Mouse (Mus musculus): ENCODE results near the gene Stx1a. TPM values are rescaled to one million over a fixed set of nuclear protein-coding genes. Genes with fewer than 3 reads are reported as not detected.

Gene Stx1a
- total RNA-seq, 4 experiments from 2014 or later = 0.88 to 2.4 (median 1.2) TPM

DNA sequence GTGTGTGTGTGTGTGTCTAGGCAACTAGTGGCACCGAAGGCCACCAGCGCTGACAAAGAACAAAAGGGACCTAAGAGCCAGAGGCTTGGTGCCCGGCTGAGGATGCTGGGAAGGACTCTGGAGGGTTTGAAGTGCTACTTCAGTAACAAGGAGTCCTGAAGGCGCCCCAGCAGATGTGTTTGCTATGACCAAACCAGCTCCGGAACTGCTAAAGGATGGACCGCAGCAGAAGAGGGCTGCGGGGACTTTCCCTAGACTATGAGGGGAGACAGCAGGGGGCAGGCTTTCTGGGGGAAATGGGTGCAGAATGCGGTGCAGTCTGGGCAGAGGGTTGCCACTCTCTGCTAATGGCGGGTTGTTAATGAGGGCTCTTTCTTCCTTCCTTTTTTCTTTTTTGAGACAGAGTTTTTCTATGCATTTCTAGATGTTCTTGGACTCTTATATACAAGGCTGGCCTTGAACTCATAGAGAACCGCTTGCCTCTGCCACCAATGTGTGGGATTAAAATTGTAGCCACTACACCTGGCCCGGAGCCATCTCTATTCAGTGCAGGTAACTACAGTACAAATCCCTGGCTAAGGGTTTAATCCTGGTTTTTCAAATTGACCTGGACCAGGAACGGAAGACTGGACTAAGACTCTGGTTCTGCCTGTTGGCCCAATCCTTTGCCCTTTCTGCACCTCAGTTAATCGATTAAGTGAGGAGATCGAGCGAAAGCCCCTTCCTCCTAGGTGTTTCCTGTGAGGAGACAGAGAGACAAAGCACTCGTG, 15.3 kb upstream of the Stx1a start:
- no peak for DNase-seq (ENCODE audit: low spot score)

DNA sequence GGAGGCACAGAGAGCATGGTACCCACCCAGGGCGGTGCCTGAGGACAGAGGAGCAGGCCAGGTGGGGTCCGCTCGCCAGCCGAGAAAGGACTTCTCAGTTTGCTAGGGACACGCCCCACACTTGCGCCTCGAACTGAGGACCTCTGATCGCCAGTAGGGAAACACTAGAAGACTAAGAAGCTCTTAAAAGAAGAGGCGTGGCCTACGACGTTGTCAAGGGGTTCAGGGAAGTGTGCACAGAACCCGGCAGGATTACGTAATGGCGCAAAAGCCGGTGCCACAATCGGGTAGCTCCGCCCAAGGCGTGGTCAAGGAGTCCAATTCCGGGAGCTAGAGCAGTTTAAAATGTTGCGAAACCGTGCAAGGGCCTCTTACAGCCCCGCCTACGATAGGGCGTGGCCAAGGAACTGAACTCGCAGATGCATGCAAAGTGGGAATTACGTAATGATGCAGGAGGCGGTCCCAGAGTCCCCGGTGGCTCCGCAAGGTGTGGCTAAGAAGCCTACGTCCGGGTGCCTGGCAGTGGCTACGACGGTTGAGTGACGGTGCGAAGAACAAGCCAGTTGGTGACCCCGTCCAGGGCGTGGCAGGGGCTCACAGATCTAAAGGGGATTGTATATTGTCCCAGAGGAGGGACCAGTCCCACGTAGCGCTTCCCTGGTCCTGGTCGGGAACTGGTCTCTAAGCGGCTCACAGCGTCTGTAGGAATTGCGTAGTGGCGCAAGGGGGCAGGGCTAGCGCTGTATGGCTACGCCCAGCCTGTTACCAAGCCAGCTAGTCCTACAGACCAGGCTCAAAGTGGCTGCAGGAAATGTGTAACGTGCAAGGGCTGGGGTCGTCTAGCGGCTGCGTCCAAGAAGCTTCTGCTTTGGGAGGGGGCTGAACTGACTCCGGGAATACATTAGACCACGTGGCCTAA, 14.4 kb upstream of the Stx1a start, which contains the start of gene Abhd11:
Abhd11 (plus strand) TSS at position 482 of the 919 bp plus-strand sequence.
- DNase-seq (ENCODE audit: low spot score) = peak; percentile 98

DNA sequence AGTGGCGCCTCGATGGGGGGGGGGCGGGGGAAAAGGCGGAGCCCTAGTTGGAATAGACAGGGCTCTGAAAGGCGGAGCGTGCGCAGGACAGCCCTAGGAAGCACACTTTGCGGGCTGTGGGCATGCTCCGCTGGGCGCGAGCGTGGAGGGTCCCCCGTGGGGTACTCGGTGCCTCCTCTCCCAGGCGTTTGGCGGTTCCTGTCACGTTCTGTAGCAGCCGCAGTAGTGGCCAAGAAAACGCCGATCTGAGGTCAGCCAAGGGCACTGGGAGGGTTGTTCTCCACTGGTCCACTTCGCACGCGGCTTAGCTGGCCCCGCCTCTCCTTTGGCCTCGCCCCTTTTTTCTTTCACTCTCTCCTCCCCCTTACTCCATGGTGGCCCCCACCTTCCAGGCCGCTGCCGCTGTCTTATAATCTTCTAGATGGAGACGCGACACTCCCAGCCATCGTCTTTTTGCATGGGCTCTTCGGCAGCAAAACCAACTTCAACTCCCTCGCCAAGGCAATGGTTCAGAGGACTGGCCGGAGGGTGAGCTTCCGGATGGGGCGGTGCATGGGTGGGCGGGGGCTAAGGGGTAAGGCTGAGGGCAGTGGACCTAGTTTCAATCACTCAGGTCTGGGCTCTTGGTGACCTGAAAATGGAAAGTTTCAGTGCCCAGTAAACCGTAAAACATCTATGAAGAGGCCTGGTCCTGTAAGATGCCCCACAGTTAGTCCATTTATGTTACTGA, 13.5 kb upstream of the Stx1a start:
- DNase-seq (ENCODE audit: low spot score) = peak; percentile 89

DNA sequence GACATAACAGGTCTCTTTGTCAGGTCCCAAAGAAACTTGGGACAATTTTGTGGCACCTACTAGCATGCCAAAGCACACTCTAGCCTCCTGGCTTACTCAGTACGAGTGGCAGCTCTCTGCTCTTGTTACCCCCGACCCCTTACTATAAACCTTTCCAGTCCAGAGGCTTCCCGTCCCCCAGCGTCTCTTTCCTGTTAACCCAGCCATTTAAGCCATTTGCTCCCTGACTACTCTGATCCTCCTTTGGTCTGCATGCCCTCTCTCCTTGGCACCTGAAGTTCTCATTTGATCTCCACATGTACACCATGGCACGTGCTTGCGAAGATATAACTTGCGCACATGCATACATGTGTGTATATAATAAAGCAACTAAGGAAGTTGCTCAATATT, 13.0 kb upstream of the Stx1a start:
- DNase-seq (ENCODE audit: low spot score) = no peak

DNA sequence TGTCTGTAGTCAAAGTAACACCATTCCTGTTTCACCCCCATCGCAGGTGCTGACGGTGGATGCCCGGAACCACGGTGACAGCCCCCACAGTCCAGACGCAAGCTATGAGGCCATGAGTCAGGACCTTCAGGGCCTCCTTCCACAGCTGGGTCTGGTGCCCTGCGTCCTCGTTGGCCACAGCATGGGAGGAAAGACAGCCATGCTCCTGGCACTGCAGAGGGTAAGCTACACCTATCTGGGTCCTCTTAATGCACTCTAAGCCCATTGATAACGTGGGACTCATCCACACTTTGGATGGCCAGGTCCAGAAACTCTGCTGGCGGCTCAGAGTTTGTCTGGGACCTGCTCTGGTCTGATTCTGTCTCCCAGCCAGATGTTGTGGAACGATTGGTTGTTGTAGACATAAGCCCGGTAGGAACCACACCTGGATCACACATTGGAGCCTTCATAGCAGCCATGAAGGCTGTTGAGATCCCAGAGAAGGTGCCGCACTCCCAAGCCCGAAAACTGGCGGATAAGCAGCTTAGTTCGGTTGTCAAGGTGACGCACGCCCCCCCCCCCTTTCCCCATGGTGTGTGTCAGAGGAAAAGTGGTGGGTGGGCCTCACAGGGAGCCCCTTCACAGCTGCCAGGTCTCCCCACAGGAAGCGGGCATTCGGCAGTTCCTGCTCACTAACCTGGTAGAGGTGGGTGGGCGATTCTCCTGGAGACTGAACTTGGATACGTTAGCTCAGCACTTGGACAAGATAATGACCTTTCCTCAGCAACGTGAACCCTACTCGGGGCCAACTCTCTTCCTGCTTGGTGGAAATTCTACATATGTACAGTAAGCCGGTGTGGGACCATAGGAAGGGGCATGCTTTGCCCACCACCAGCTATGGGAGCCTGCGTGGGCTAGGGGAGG, 12.2 kb upstream of the Stx1a start:
- DNase-seq (ENCODE audit: low spot score) = no peak

DNA sequence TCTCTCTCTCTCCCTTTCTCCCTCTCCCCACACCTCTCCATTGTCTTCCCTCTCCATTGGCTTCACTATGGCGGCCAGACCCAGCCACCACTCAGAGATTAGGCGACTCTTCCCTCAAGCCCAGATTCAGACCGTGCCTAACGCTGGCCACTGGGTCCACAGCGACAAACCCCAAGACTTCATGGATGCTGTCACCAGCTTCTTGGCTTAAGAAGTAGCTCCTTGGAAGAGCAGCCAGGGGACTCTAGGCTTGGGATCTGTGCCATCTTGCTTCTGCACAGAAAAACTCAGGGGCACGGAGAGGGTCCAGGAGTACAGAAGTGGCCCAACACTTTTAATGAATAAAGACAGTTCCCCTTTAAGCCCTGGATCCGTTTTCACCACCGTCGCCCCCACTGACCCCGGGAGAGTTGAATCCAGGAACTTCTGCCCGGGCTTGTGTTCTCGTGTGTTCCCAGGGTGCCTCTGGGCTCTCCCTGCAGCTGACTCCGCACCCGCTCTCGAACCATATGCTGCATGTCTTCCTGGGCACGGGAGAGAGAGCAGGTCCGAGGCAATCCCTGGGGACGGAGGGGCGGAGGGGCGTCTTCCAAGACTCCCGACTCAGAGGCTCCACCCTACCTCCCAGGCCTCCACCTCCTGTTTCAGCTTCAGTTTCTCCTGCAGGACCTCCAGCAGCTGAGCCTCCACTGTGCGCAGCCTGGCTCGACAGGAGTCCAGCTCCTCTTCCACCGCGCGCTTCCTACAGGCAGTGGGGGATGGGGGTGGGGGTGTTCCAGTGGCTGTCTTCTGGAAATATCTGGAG, 11.3 kb upstream of the Stx1a start:
- no peak for DNase-seq (ENCODE audit: low spot score)

DNA sequence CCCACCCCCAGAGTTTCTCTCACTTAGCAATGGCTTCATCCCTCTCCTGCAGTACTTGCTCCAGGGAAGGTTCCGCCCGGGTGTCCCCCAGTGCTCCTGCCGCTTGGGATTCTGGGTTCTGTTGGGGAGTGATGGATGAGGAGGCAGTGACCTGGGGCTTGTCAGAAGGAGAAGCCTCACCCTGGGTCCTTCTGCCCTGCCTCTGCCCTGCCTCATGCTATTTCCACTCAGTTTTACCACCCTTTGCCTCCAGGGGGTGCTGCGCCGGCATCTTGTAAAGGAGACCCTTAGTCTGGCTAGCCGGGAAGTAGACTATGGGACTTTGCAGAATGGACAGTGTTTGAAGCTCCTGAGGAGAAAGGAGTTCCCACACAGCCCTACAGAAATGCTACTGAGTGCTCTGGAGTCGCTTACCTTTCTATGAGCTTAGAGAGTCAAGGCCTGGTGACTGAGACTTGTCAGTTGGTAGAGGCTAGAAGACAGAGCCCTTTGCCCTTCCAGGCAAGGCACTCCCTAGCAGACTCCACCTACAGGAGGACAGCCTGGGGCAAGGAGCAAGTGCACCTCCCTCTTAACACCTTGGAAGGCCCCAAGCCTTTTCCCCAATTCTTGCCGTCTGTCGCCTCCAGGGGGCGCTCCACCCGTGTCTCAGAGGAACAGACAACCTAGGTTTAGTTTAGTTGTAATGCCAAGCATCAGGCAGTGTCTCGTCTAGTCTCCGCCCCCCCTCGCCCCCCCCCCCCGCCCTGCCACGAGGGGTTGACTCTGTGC, 10.4 kb upstream of the Stx1a start:
- DNase-seq (ENCODE audit: low spot score) = peak; percentile 70

DNA sequence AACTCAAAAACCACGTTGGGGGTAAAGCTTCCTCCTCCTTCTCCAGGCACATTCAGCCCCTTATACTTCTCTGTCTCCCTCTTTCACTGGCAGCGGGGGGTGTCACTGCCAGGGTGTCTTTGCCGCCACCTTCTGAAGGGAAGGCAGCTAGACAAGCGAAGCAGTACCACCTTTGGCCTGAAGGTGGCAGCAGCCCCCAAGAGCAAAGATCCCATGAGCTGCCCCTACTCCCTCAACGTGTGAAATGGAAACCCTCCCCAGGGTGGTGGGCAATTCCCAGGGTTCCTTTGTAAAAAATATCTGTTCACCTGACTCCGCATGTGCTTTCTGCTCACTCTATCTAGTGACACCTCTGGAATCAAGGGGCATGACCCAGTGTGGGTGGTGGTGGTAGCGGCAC, 7.8 kb upstream of the Stx1a start:
- peak; percentile 86 for DNase-seq (ENCODE audit: low spot score)

DNA sequence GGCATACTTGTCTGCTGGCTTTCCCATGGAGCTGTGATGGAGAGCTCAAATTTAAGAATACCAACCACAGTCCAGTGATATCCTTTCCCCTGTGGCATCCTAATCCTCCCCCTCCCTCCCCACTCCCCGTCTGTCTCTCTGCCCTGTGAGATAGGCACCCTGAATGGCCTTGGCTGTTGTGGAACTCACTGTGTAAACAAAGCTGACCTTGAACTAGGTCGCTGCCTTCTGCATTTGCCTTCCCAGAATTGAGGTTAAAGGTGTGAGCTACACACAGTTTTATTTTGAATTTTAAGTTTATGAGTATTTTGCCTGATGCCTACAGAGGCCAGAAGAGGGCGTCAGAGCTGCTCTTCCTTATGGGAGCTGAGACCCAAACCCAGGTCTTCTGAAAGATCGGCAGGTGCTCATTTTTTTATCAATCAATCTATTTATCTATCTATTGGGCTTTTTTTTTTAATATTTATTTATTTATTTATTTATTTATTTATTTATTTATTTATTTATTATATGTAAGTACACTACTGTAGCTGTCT, 7.0 kb upstream of the Stx1a start:
- DNase-seq (ENCODE audit: low spot score) = no peak

DNA sequence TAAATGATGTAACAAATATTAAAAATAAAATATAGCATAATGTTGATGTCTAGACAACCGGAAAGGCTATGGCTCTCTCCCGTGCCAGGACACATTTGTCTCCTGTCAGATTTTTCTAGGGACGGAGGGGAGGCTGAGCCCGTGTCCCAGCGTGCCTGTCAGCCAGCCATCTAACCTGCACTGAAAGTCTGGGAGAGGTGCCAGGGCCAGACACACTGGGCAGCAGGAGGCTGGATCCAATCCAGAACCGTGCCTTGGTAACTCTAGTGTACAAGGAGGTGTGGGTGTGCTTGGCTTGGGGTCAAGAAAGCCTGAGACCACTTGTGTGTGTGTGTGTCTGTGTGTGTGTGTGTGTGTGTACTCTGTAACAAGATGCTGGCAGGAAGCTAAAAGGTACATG, 1.5 kb upstream of the Stx1a start:
- peak; percentile 56 for DNase-seq (ENCODE audit: low spot score)

DNA sequence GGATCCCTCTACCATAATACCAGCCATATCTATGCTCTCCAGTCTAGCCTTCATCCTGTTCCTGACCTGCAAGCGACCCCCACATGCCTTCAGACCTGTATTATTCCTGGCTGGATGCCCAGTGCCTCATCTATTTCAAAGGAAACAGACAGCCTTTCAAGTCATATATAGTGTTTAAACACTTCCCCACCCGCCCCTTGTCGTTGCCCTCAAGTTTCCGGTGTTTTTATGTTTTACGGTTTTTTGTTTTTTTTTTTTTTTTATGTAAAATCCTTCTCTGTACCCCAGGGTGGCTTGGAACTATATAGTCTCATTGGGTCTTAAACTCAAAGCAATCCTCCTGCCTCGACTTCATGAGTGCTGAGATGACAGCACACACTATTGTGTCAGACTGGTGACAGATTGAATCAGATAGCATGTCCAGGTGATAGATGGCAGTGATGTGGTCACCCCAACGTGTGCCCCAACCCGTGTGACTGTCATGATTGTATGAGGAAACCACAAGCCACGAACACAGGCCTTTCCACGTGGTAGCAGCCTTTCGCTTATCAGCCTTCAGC, 1.5 kb downstream of the Stx1a start:
- no peak for DNase-seq (ENCODE audit: low spot score)

DNA sequence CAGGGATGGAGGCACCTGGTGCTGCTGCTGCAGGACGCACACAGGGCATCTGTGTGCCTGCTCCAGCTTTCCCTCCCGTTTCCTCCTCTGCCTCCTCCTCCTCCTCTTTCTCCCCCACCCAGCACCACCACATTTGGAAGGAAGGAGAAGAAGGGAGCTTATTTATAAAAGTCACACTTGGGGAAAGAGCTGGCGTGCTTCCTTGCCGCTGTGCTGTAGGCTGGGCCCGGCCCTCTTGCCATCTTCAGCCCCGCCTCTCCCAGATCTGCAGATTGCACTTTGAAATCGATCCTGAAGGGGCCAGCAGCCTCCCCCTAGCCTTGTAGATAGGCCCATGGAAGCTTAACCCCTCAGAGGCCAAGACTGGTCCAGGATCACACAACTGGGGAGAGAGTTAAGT, 2.6 kb downstream of the Stx1a start:
- DNase-seq (ENCODE audit: low spot score) = no peak

DNA sequence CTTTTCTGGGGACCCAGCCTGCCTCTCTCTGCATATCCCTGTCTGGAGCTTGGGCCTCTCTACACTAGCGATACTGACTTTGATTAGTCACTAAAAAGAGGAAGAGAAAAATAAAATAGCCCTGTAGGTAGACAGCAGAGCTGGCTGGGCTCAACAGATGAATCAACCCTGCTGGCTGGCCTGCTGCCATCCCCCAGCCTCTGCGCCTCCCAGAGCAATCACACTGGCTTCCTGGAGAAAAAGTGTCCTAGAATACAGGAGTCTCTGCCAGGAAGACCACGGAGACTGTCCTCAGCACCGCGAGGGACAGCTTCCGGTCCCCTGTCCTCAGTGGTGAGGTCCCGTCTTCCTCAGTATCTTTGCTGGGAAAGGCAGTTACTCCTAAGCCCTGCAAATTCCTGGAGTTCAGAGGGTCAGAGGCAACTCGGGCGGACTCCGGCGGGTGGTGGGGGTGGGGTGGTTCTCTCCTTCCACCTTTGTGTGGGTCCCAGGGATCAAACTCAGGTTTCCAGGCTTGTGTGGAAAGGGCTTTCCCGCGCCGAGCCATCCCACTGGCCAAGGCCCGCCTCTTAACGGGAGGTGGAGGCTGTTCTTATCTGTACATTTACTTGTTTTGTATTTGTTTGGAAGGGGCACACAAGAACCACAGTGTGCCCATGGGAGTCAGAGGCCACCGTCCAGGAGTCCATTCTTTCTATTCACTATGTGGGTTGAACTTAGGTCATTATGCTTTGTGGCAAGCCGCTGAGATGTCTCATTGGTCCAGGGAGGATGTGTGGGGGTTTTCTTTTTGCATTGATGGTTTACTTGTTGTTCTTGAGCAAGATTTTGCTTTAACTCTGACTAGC, 5.9 kb downstream of the Stx1a start:
- no peak for DNase-seq (ENCODE audit: low spot score)

DNA sequence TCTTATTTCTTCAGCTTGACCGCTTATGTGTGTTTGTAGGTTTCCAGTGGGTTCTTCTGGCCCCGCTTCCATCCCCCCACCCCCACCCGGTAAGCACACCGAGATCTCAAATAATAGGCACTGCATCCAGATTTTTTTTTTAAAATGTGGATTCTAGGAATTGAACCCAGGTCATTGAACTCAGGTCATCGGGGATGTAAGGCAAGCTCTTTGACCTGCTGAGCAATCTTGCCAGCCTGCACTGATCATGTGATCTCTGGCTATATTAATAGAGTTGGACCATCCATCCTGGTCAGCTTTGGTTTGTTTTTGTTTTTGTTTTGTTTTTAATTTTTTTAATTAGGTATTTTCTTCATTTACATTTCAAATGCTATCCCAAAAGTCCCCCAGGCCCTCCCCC, 9.3 kb downstream of the Stx1a start:
- DNase-seq (ENCODE audit: low spot score) = no peak

DNA sequence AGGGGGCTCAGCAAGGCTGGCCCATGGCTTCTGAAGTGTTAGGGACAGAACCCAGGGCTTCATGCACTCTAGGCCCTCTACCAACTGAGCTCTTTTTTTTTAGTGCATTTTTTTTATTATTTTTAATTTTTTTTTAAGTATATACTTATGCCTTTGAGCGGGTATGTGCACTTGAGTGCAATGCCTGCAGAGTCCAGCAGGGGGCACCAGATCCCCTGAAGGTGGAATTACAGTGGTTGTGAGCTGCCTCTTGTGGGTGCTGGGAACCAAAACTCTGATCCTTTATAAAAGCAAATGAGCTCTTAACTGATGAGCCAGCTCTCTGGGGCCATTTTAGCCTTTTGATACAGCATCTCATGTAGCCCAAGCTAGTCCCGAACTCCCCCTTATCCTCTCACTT, 11.3 kb downstream of the Stx1a start:
- no peak for DNase-seq (ENCODE audit: low spot score)

DNA sequence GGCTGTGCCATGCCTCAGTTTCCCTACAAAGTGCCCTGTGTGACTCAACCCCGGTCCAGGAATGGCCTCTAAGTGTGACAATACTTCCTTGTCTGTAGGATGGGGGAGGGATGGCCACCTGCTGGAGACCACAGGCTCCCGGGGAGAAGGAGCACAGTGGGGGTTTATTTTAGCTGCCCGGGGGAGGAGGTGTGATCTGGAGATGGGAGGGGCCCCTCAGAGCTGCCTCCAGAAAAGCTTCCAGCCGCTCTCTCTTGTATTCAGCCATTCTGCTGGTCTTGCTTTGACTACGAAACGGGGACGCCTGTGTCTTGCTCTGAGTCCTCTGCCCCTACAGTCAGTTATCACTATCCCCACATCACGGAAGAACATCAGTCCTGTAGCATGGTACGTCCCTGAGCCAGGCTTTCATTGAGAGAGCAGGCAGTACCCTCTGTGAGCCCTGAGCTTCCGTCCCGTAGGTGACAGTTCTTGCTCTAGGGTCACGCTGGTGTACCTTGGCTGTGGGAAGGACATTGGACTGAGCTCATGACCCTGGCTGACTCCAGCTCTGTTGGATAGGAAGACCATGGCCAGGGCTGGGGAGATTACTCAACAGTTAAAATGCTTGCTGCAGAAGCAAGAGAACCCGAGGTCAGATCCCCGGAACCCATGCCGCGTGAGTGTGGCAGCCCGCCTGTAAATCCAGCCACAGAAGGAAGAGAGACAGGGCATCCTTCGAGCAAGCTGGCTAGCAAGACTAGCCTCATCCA, 12.5 kb downstream of the Stx1a start:
- no peak for DNase-seq (ENCODE audit: low spot score)

DNA sequence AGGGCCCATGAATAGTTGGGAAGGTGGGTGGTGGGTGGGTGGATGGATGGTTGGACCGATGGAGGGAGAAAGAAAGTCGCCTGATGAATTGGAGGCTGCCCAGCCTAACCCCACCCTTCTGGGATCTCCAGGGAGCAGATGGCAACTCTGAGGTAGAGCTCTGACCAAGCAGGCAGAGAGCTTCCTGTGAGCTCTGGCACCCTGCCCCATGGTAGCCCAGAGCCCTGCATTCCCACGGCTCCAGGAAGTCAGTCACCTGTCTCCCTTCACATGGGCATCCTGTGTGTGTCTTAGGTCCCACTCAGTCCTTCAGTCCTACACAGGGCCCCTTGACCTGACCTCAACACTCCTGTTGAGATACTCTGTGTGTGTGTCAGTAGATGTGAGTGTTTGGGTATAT, 14.7 kb downstream of the Stx1a start:
- DNase-seq (ENCODE audit: low spot score) = no peak

All from heart, adult 8-10 months (tissue).